Mouse (Mus musculus) forebrain, embryonic 10.5 days (tissue): ENCODE data around the gene Gm37240. TPM values are rescaled to one million over a fixed set of nuclear protein-coding genes. Genes with fewer than 3 reads are reported as not detected.
A peak's percentile ranks its signal among the peaks of the same experiment; 100 is the strongest.

Source experiments
- DNase-seq: peaks from one replicate; pipeline ENCODE4 v3.0.0-alpha.2; 2017; ENCODE audit warnings: low spot score; ENCODE audit errors: extremely low spot score
- H3K27ac ChIP-seq: fragments of 300-500 bp; sonication (generic); 2 replicates; pipeline ENCODE4 v1.5.1; 2016; ENCODE audit warnings: mild to moderate bottlenecking
- H3K27me3 ChIP-seq: fragments of 300-500 bp; sonication (generic); 2 replicates; pipeline ENCODE4 v1.6.1; 2016; ENCODE audit warnings: mild to moderate bottlenecking; ENCODE audit not compliant: poor library complexity, severe bottlenecking
- H3K36me3 ChIP-seq: fragments of 300-500 bp; sonication (generic); replicated peaks from 2 replicates; pipeline ENCODE4 v1.6.1; 2016; ENCODE audit warnings: mild to moderate bottlenecking, moderate library complexity
- H3K4me1 ChIP-seq: fragments of 300-500 bp; sonication (generic); 2 replicates; pipeline ENCODE4 v1.6.1; 2016
- H3K4me3 ChIP-seq: fragments of 300-500 bp; sonication (generic); 2 replicates; pipeline ENCODE4 v1.5.1; 2016; ENCODE audit warnings: mild to moderate bottlenecking, moderate library complexity
- H3K9me3 ChIP-seq: fragments of 300-500 bp; sonication (generic); 2 replicates; pipeline ENCODE4 v1.6.1; 2016; ENCODE audit warnings: mild to moderate bottlenecking, moderate library complexity
- WGBS: fragments of 180-500 bp; shearing (Covaris S2); methylation state at CpG from one replicate; pipeline ENCODE4 v1.1.7; 2016; 5-methylcytosine and 5-hydroxymethylcytosine counted together
- polyA plus RNA-seq: library from polyadenylated mRNA; unstranded; fragments of >200 nt; fragmentation: Nextera tagmentation; extraction: Ambion mirVana; gene quantifications from 2 replicates; pipeline ENCODE4 v1.2.1, GENCODE M21; 2016

The Gm37240 gene
- polyA plus RNA-seq, 1 experiment from 2014 or later = 0.77 TPM

GRCm38 (mm10) chr3:84740050-84740596, 1147.2 kb downstream of the Gm37240 start:
- Histone ChIP-seq H3K36me3 (no peaks in the 10 kb centered on the region), H3K4me1 (peaks cover 4% of the 10 kb centered on the region; the same call in 1 of the 2 replicates), H3K27me3 (0 out of 2 replicates have a peak, but pooled peaks cover 3% of the 10 kb centered on the region), H3K4me3 (no peak overlapping the region), H3K27ac (no peak overlapping the region), H3K9me3 (no peaks in the 10 kb centered on the region)
- 81% methylated on average over 10 of the region's 10 CpGs for WGBS
- DNase-seq = no peak

GRCm38 (mm10) chr3:84737137-84737536, 1150.2 kb downstream of the Gm37240 start:
- Histone ChIP-seq H3K4me3 (no peak overlapping the region), H3K27me3 (peaks cover 32% of the 10 kb centered on the region), H3K9me3 (no peaks in the 10 kb centered on the region), H3K36me3 (no peaks in the 10 kb centered on the region), H3K4me1 (peaks cover 21% of the 10 kb centered on the region), H3K27ac (no peak overlapping the region)
- no peak for DNase-seq
- WGBS = 75% methylated on average over 3 of the region's 3 CpGs

GRCm38 (mm10) chr3:84735716-84736115, 1151.6 kb downstream of the Gm37240 start:
- no peak for DNase-seq
- H3K36me3 ChIP-seq = no peaks in the 10 kb centered on the region
- H3K9me3 ChIP-seq = no peaks in the 10 kb centered on the region
- H3K4me3 ChIP-seq = no peak overlapping the region
- peaks cover 35% of the 10 kb centered on the region for H3K4me1 ChIP-seq
- peaks cover 43% of the 10 kb centered on the region for H3K27me3 ChIP-seq
- 73% methylated on average over 10 of the region's 10 CpGs for WGBS
- H3K27ac ChIP-seq = no peak overlapping the region

- Histone ChIP-seq H3K4me3 (peak overlapping the region; percentile 48), H3K9me3 (no peaks in the 10 kb centered on the region), H3K4me1 (peaks cover 36% of the 10 kb centered on the region), H3K27ac (peak overlapping the region; percentile 70), H3K36me3 (no peaks in the 10 kb centered on the region), H3K27me3 (peaks cover 56% of the 10 kb centered on the region)
- DNase-seq = no peak
- 8% methylated on average over 6 of the region's 6 CpGs for WGBS
Observed at GRCm38 (mm10) chr3:84732516-84732915, 1154.8 kb downstream of the Gm37240 start.

GRCm38 (mm10) chr3:84732016-84732502, 1155.3 kb downstream of the Gm37240 start:
- DNase-seq = peak; percentile 21
- peaks cover 56% of the 10 kb centered on the region for H3K27me3 ChIP-seq
- H3K4me1 ChIP-seq = peaks cover 36% of the 10 kb centered on the region
- WGBS = 2% methylated on average over 20 of the region's 20 CpGs
- H3K27ac ChIP-seq = peak overlapping the region; percentile 70
- peak overlapping the region; percentile 48 for H3K4me3 ChIP-seq
- H3K9me3 ChIP-seq = no peaks in the 10 kb centered on the region
- H3K36me3 ChIP-seq = no peaks in the 10 kb centered on the region

GRCm38 (mm10) chr3:84731403-84732015, 1155.8 kb downstream of the Gm37240 start:
- peaks cover 56% of the 10 kb centered on the region for H3K27me3 ChIP-seq
- DNase-seq = no peak
- 22% methylated on average over 9 of the region's 9 CpGs for WGBS
- H3K27ac ChIP-seq = peak overlapping the region; percentile 70; the same call in 1 of the 2 replicates
- H3K4me3 ChIP-seq = peak overlapping the region; percentile 48
- peaks cover 36% of the 10 kb centered on the region for H3K4me1 ChIP-seq
- H3K36me3 ChIP-seq = no peaks in the 10 kb centered on the region
- no peaks in the 10 kb centered on the region for H3K9me3 ChIP-seq

GRCm38 (mm10) chr3:84731003-84731402, 1156.3 kb downstream of the Gm37240 start:
- Histone ChIP-seq H3K4me1 (peaks cover 36% of the 10 kb centered on the region), H3K9me3 (no peaks in the 10 kb centered on the region), H3K27me3 (peaks cover 56% of the 10 kb centered on the region), H3K4me3 (peak overlapping the region; percentile 48; the same call in 1 of the 2 replicates), H3K27ac (no peak overlapping the region), H3K36me3 (no peaks in the 10 kb centered on the region)
- 40% methylated on average over 5 of the region's 5 CpGs for WGBS
- DNase-seq = no peak

GRCm38 (mm10) chr3:84729806-84730205, 1157.5 kb downstream of the Gm37240 start:
- H3K4me3 ChIP-seq = no peak overlapping the region
- H3K36me3 ChIP-seq = no peaks in the 10 kb centered on the region
- H3K4me1 ChIP-seq = peaks cover 30% of the 10 kb centered on the region
- DNase-seq = no peak
- 87% methylated on average over 6 of the region's 6 CpGs for WGBS
- H3K9me3 ChIP-seq = no peaks in the 10 kb centered on the region
- peaks cover 50% of the 10 kb centered on the region for H3K27me3 ChIP-seq
- no peak overlapping the region for H3K27ac ChIP-seq

GRCm38 (mm10) chr3:84723996-84724395, 1163.3 kb downstream of the Gm37240 start:
- Histone ChIP-seq H3K27me3 (no peaks in the 10 kb centered on the region), H3K27ac (no peak overlapping the region), H3K36me3 (no peaks in the 10 kb centered on the region), H3K4me3 (no peak overlapping the region), H3K4me1 (no peaks in the 10 kb centered on the region), H3K9me3 (no peaks in the 10 kb centered on the region)
- DNase-seq = no peak
- 78% methylated on average over 5 of the region's 5 CpGs for WGBS

GRCm38 (mm10) chr3:84722680-84723079, 1164.6 kb downstream of the Gm37240 start:
- Histone ChIP-seq H3K9me3 (no peaks in the 10 kb centered on the region), H3K36me3 (no peaks in the 10 kb centered on the region), H3K4me3 (no peak overlapping the region), H3K4me1 (no peaks in the 10 kb centered on the region), H3K27ac (no peak overlapping the region), H3K27me3 (no peaks in the 10 kb centered on the region)
- DNase-seq = no peak
- WGBS = 92% methylated on average over 4 of the region's 4 CpGs

GRCm38 (mm10) chr3:84715073-84715768, 1172.1 kb downstream of the Gm37240 start:
- H3K4me3 ChIP-seq = no peak overlapping the region
- H3K36me3 ChIP-seq = no peaks in the 10 kb centered on the region
- no peaks in the 10 kb centered on the region for H3K9me3 ChIP-seq
- H3K27ac ChIP-seq = no peak overlapping the region
- H3K27me3 ChIP-seq = no peaks in the 10 kb centered on the region
- no peaks in the 10 kb centered on the region for H3K4me1 ChIP-seq
- DNase-seq = no peak
- WGBS = 91% methylated on average over 15 of the region's 15 CpGs

- WGBS = 57% methylated on average over 2 of the region's 2 CpGs
- no peaks in the 10 kb centered on the region for H3K27me3 ChIP-seq
- H3K4me3 ChIP-seq = no peak overlapping the region
- no peaks in the 10 kb centered on the region for H3K36me3 ChIP-seq
- no peaks in the 10 kb centered on the region for H3K4me1 ChIP-seq
- no peak for DNase-seq
- H3K27ac ChIP-seq = no peak overlapping the region
- no peaks in the 10 kb centered on the region for H3K9me3 ChIP-seq
Observed at GRCm38 (mm10) chr3:84712941-84713340, 1174.4 kb downstream of the Gm37240 start.

- no peaks in the 10 kb centered on the region for H3K4me1 ChIP-seq
- WGBS = 90% methylated on average over 4 of the region's 4 CpGs
Observed at GRCm38 (mm10) chr3:84710723-84711122, 1176.6 kb downstream of the Gm37240 start.

More at GRCm38 (mm10) chr3:84710723-84711122, 1176.6 kb downstream of the Gm37240 start:
- Histone ChIP-seq H3K27me3 (no peaks in the 10 kb centered on the region), H3K4me3 (no peak overlapping the region), H3K27ac (no peak overlapping the region), H3K9me3 (peaks cover 4% of the 10 kb centered on the region; the same call in 1 of the 2 replicates), H3K36me3 (no peaks in the 10 kb centered on the region)
- no peak for DNase-seq
